Mouse (Mus musculus) heart, adult 10 weeks (tissue): ENCODE data around the gene Etd. TPM values are rescaled to one million over a fixed set of nuclear protein-coding genes. Genes with fewer than 3 reads are reported as not detected.

Experiments
- polyA plus RNA-seq: library from polyadenylated mRNA; stranded (reverse); fragments of 350-450 nt; fragmentation: Illumina TruSeq; extraction: RNeasy Lipid Tissue Mini Kit (QIAGEN cat#74804); gene quantifications from one replicate; pipeline ENCODE4 v1.2.3, GENCODE M21; 2014; ENCODE audit warnings: low read depth, low replicate concordance

Gene Etd
- not detected for polyA plus RNA-seq

GRCm38 (mm10) chrX:53434618-53435017 lies at the start of gene Etd:
Etd (plus strand) TSS chrX:53434918.

Other genes with a start within 250 kb of the Etd start
- not detected for gene Plac1, start 194.8 kb upstream of the Etd start, polyA plus RNA-seq
- 5.1 TPM for gene Fam122b, start 165.1 kb upstream of the Etd start, polyA plus RNA-seq
- not detected for gene Fam122c, start 161.5 kb upstream of the Etd start, polyA plus RNA-seq
- gene Mospd1, start 64.4 kb upstream of the Etd start, polyA plus RNA-seq, result 46.8 TPM
- 15.5 TPM for gene Rtl8c, start 173.1 kb downstream of the Etd start, polyA plus RNA-seq
- gene Gm14597, start 174.1 kb downstream of the Etd start, polyA plus RNA-seq, result not detected
- gene Rtl8a, start 208.8 kb downstream of the Etd start, polyA plus RNA-seq, result 89.7 TPM
- 90.8 TPM for gene Rtl8b, start 235.5 kb downstream of the Etd start, polyA plus RNA-seq